Mouse (Mus musculus): ENCODE data around the gene Npepl1. TPM values are rescaled to one million over a fixed set of nuclear protein-coding genes. Genes with fewer than 3 reads are reported as not detected.

The Npepl1 gene
- polyA plus RNA-seq, 1 experiment from 2014 or later, result 66.8 TPM

- no peak overlapping the region; the same call in 1 of the 2 replicates for H3K4me3 ChIP-seq (replicated peaks)
Measured at GRCm38 (mm10) chr2:174126522-174127375, 16.6 kb downstream of the Npepl1 start.

GRCm38 (mm10) chr2:174127376-174127713, 17.2 kb downstream of the Npepl1 start:
- 29% methylated on average over 6 of the region's 6 CpGs for WGBS
- Histone ChIP-seq H3K36me3 (peaks cover 28% of the 10 kb centered on the region), H3K4me3 (replicated peaks) (no peak overlapping the region), H3K4me1 (peaks cover 10% of the 10 kb centered on the region), H3K4me2 (replicated peaks) (peak overlapping the region; percentile 36), H3K9me3 (replicated peaks) (no peaks in the 10 kb centered on the region), H3K27ac (replicated peaks) (no peak overlapping the region), H3K9ac (no peak overlapping the region), H3K27me3 (no peaks in the 10 kb centered on the region)
- no peak for ATAC-seq (ENCODE audit: insufficient number of reproducible peaks, low FRiP score, low TSS enrichment, low read depth)

More at GRCm38 (mm10) chr2:174126522-174127375, 16.6 kb downstream of the Npepl1 start:
- Histone ChIP-seq H3K27ac (replicated peaks) (peak overlapping the region; percentile 55), H3K9ac (0 out of 2 replicates have a peak overlapping the region, but pooled peaks have one; percentile 9), H3K4me2 (replicated peaks) (peak overlapping the region; percentile 36), H3K27me3 (no peaks in the 10 kb centered on the region), H3K4me1 (peaks cover 10% of the 10 kb centered on the region), H3K36me3 (peaks cover 34% of the 10 kb centered on the region), H3K9me3 (replicated peaks) (no peaks in the 10 kb centered on the region)
- WGBS, result 9% methylated on average over 19 of the region's 21 CpGs
- ATAC-seq (ENCODE audit: insufficient number of reproducible peaks, low FRiP score, low TSS enrichment, low read depth), result peak; percentile 75; the same call in 1 of the 2 replicates

- no peak for ATAC-seq (ENCODE audit: insufficient number of reproducible peaks, low FRiP score, low TSS enrichment, low read depth)
- peaks cover 10% of the 10 kb centered on the region for H3K4me1 ChIP-seq
- WGBS, result 85% methylated on average over 6 of the region's 6 CpGs
Measured at GRCm38 (mm10) chr2:174128926-174129325, 18.8 kb downstream of the Npepl1 start.

GRCm38 (mm10) chr2:174130468-174131097, 20.4 kb downstream of the Npepl1 start:
- no peaks in the 10 kb centered on the region for H3K36me3 ChIP-seq
- no peak overlapping the region for H3K4me3 ChIP-seq (replicated peaks)
- H3K27ac ChIP-seq (replicated peaks), result no peak overlapping the region
- 78% methylated on average over 8 of the region's 8 CpGs for WGBS
- peaks cover 10% of the 10 kb centered on the region for H3K4me1 ChIP-seq
- ATAC-seq (ENCODE audit: insufficient number of reproducible peaks, low FRiP score, low TSS enrichment, low read depth), result no peak
- no peak overlapping the region for H3K9ac ChIP-seq
- no peaks in the 10 kb centered on the region for H3K9me3 ChIP-seq (replicated peaks)
- no peaks in the 10 kb centered on the region for H3K27me3 ChIP-seq
- no peak overlapping the region for H3K4me2 ChIP-seq (replicated peaks)

More at GRCm38 (mm10) chr2:174128926-174129325, 18.8 kb downstream of the Npepl1 start:
- no peak overlapping the region for H3K9ac ChIP-seq
- no peak overlapping the region for H3K4me3 ChIP-seq (replicated peaks)
- peaks cover 13% of the 10 kb centered on the region for H3K36me3 ChIP-seq
- no peaks in the 10 kb centered on the region for H3K27me3 ChIP-seq
- no peaks in the 10 kb centered on the region for H3K9me3 ChIP-seq (replicated peaks)
- no peak overlapping the region for H3K4me2 ChIP-seq (replicated peaks)
- no peak overlapping the region for H3K27ac ChIP-seq (replicated peaks)

- no peak for ATAC-seq (ENCODE audit: insufficient number of reproducible peaks, low FRiP score, low TSS enrichment, low read depth)
- no peak overlapping the region for H3K4me3 ChIP-seq (replicated peaks)
- no peaks in the 10 kb centered on the region for H3K36me3 ChIP-seq
- H3K27ac ChIP-seq (replicated peaks), result no peak overlapping the region
- H3K4me1 ChIP-seq, result no peaks in the 10 kb centered on the region
- no peaks in the 10 kb centered on the region for H3K9me3 ChIP-seq (replicated peaks)
- WGBS, result 84% methylated on average over 8 of the region's 8 CpGs
- no peak overlapping the region for H3K9ac ChIP-seq
- no peaks in the 10 kb centered on the region for H3K27me3 ChIP-seq
- no peak overlapping the region for H3K4me2 ChIP-seq (replicated peaks)
Measured at GRCm38 (mm10) chr2:174132413-174132969, 22.3 kb downstream of the Npepl1 start.

- Histone ChIP-seq H3K36me3 (no peaks in the 10 kb centered on the region), H3K4me3 (replicated peaks) (no peak overlapping the region), H3K4me1 (no peaks in the 10 kb centered on the region), H3K4me2 (replicated peaks) (no peak overlapping the region), H3K9me3 (replicated peaks) (no peaks in the 10 kb centered on the region), H3K27ac (replicated peaks) (no peak overlapping the region), H3K27me3 (no peaks in the 10 kb centered on the region), H3K9ac (no peak overlapping the region)
- no peak for ATAC-seq (ENCODE audit: insufficient number of reproducible peaks, low FRiP score, low TSS enrichment, low read depth)
- WGBS, result 82% methylated on average over 10 of the region's 10 CpGs
Measured at GRCm38 (mm10) chr2:174159035-174159434, 48.9 kb downstream of the Npepl1 start.

- no peak overlapping the region for H3K9ac ChIP-seq
- no peaks in the 10 kb centered on the region for H3K27me3 ChIP-seq
- no peak overlapping the region for H3K4me2 ChIP-seq (replicated peaks)
- no peak for ATAC-seq (ENCODE audit: insufficient number of reproducible peaks, low FRiP score, low TSS enrichment, low read depth)
- H3K9me3 ChIP-seq (replicated peaks), result no peaks in the 10 kb centered on the region
- no peak overlapping the region for H3K4me3 ChIP-seq (replicated peaks)
- H3K36me3 ChIP-seq, result no peaks in the 10 kb centered on the region
- no peaks in the 10 kb centered on the region for H3K4me1 ChIP-seq
- H3K27ac ChIP-seq (replicated peaks), result no peak overlapping the region
- 70% methylated on average over 3 of the region's 3 CpGs for WGBS
Measured at GRCm38 (mm10) chr2:174160461-174160860, 50.3 kb downstream of the Npepl1 start.

Other genes with a start within 250 kb of the Npepl1 start
- gene Stx16, start 34.0 kb upstream of the Npepl1 start, polyA plus RNA-seq (2015; fragmentation: Nextera tagmentation; extraction: Ambion mirVana), result 11.8 and 13.4 TPM in 2 replicates
- 2,102 and 2,156 TPM in 2 replicates for gene Gnas, start 174.0 kb downstream of the Npepl1 start, polyA plus RNA-seq (2015; fragmentation: Nextera tagmentation; extraction: Ambion mirVana)
- gene Gm20721, start 236.4 kb downstream of the Npepl1 start, polyA plus RNA-seq (2015; fragmentation: Nextera tagmentation; extraction: Ambion mirVana), result 26.0 and 38.6 TPM in 2 replicates